Mouse (Mus musculus): ENCODE measurements at regions not wholly inside any gene's neighbourhood (a gene's known extent, or its start where the extent isn't known, plus 50 kb on each side); places are given as distances from the start of the nearest gene placed in this dataset.

GRCm38 (mm10) chr7:71092825-71093224 is 258.5 kb downstream of the Gm10295 start:
- Histone ChIP-seq H3K4me2 (replicated peaks) (no peak overlapping the region), H3K4me1 (no peaks in the 10 kb centered on the region), H3K9me3 (no peaks in the 10 kb centered on the region), H3K36me3 (no peaks in the 10 kb centered on the region), H3K27me3 (no peaks in the 10 kb centered on the region), H3K4me3 (no peak overlapping the region), H3K9ac (replicated peaks) (no peak overlapping the region), H3K27ac (replicated peaks) (no peak overlapping the region)
- ATAC-seq (ENCODE audit: low FRiP score, low read depth): no peak

GRCm38 (mm10) chr7:71092301-71092700 is 259.0 kb downstream of the Gm10295 start:
- no peaks in the 10 kb centered on the region for H3K27me3 ChIP-seq
- ATAC-seq (ENCODE audit: low FRiP score, low read depth): no peak
- H3K36me3 ChIP-seq: no peaks in the 10 kb centered on the region
- H3K4me1 ChIP-seq: no peaks in the 10 kb centered on the region
- no peak overlapping the region for H3K4me3 ChIP-seq
- no peak overlapping the region for H3K9ac ChIP-seq (replicated peaks)
- 80% methylated on average over 3 of the region's 3 CpGs for WGBS
- H3K9me3 ChIP-seq: no peaks in the 10 kb centered on the region
- no peak overlapping the region for H3K4me2 ChIP-seq (replicated peaks)
- H3K27ac ChIP-seq (replicated peaks): no peak overlapping the region

- no peaks in the 10 kb centered on the region for H3K9me3 ChIP-seq
- WGBS: 8% methylated on average over 14 of the region's 14 CpGs
- H3K36me3 ChIP-seq: no peaks in the 10 kb centered on the region
- no peak overlapping the region for H3K27ac ChIP-seq (replicated peaks)
- no peak overlapping the region for H3K9ac ChIP-seq (replicated peaks)
- peak overlapping the region; percentile 32 for H3K4me2 ChIP-seq (replicated peaks)
- H3K4me3 ChIP-seq: no peak overlapping the region
- peaks cover 13% of the 10 kb centered on the region for H3K4me1 ChIP-seq
- no peaks in the 10 kb centered on the region for H3K27me3 ChIP-seq
- peak; percentile 60 for ATAC-seq (ENCODE audit: low FRiP score, low read depth)
Measured at GRCm38 (mm10) chr7:71064446-71065391, 286.6 kb downstream of the Gm10295 start.

GRCm38 (mm10) chr7:71050825-71051224 is 300.5 kb downstream of the Gm10295 start:
- 78% methylated on average over 2 of the region's 2 CpGs for whole genome bisulfite sequencing
- ATAC-seq (ENCODE audit: low FRiP score, low read depth): no peak
- Histone ChIP-seq H3K27ac (replicated peaks) (no peak overlapping the region), H3K4me3 (no peak overlapping the region), H3K9me3 (no peaks in the 10 kb centered on the region), H3K9ac (replicated peaks) (no peak overlapping the region), H3K4me2 (replicated peaks) (no peak overlapping the region), H3K4me1 (no peaks in the 10 kb centered on the region), H3K27me3 (no peaks in the 10 kb centered on the region), H3K36me3 (no peaks in the 10 kb centered on the region)

- Histone ChIP-seq H3K27ac (replicated peaks) (no peak overlapping the region), H3K9ac (replicated peaks) (no peak overlapping the region), H3K4me1 (peaks cover 5% of the 10 kb centered on the region; the same call in 1 of the 2 replicates), H3K36me3 (no peaks in the 10 kb centered on the region), H3K4me2 (replicated peaks) (no peak overlapping the region), H3K27me3 (no peaks in the 10 kb centered on the region; the same call in 1 of the 2 replicates), H3K9me3 (no peaks in the 10 kb centered on the region), H3K4me3 (no peak overlapping the region)
- ATAC-seq (ENCODE audit: low FRiP score, low read depth): no peak
- WGBS: 87% methylated on average over 3 of the region's 3 CpGs
Measured at GRCm38 (mm10) chr7:71047201-71047600, 304.1 kb downstream of the Gm10295 start.

GRCm38 (mm10) chr7:71046596-71046995 is 304.7 kb downstream of the Gm10295 start:
- Histone ChIP-seq H3K27ac (replicated peaks) (no peak overlapping the region), H3K4me3 (no peak overlapping the region), H3K4me2 (replicated peaks) (no peak overlapping the region), H3K9me3 (no peaks in the 10 kb centered on the region), H3K4me1 (peaks cover 5% of the 10 kb centered on the region; the same call in 1 of the 2 replicates), H3K27me3 (no peaks in the 10 kb centered on the region; the same call in 1 of the 2 replicates), H3K9ac (replicated peaks) (no peak overlapping the region), H3K36me3 (no peaks in the 10 kb centered on the region)
- no peak for ATAC-seq (ENCODE audit: low FRiP score, low read depth)
- WGBS: 52% methylated on average over 1 of the region's 1 CpGs

GRCm38 (mm10) chr7:71043789-71044188 is 307.5 kb downstream of the Gm10295 start:
- no peaks in the 10 kb centered on the region for H3K9me3 ChIP-seq
- H3K27ac ChIP-seq (replicated peaks): no peak overlapping the region
- no peaks in the 10 kb centered on the region for H3K36me3 ChIP-seq
- H3K27me3 ChIP-seq: no peaks in the 10 kb centered on the region; the same call in 1 of the 2 replicates
- ATAC-seq (ENCODE audit: low FRiP score, low read depth): no peak
- H3K4me2 ChIP-seq (replicated peaks): no peak overlapping the region
- 79% methylated on average over 5 of the region's 5 CpGs for WGBS
- H3K4me1 ChIP-seq: peaks cover 5% of the 10 kb centered on the region; the same call in 1 of the 2 replicates
- H3K4me3 ChIP-seq: no peak overlapping the region
- no peak overlapping the region for H3K9ac ChIP-seq (replicated peaks)

GRCm38 (mm10) chr7:71043128-71043527 is 308.2 kb downstream of the Gm10295 start:
- H3K4me1 ChIP-seq: peaks cover 5% of the 10 kb centered on the region; the same call in 1 of the 2 replicates
- no peak for ATAC-seq (ENCODE audit: low FRiP score, low read depth)
- no peak overlapping the region for H3K27ac ChIP-seq (replicated peaks)
- 54% methylated on average over 8 of the region's 8 CpGs for WGBS
- no peak overlapping the region for H3K9ac ChIP-seq (replicated peaks)
- H3K9me3 ChIP-seq: no peaks in the 10 kb centered on the region
- H3K4me2 ChIP-seq (replicated peaks): no peak overlapping the region
- H3K36me3 ChIP-seq: no peaks in the 10 kb centered on the region
- H3K4me3 ChIP-seq: no peak overlapping the region
- no peaks in the 10 kb centered on the region; the same call in 1 of the 2 replicates for H3K27me3 ChIP-seq

GRCm38 (mm10) chr7:71041388-71041787 is 309.9 kb downstream of the Gm10295 start:
- no peak overlapping the region for H3K9ac ChIP-seq (replicated peaks)
- 62% methylated on average over 3 of the region's 3 CpGs for WGBS

GRCm38 (mm10) chr7:71040846-71041245 is 310.4 kb downstream of the Gm10295 start:
- Histone ChIP-seq H3K9me3 (no peaks in the 10 kb centered on the region), H3K4me2 (replicated peaks) (no peak overlapping the region), H3K27ac (replicated peaks) (no peak overlapping the region), H3K27me3 (no peaks in the 10 kb centered on the region; the same call in 1 of the 2 replicates), H3K4me1 (peaks cover 5% of the 10 kb centered on the region; the same call in 1 of the 2 replicates), H3K9ac (replicated peaks) (no peak overlapping the region), H3K36me3 (no peaks in the 10 kb centered on the region), H3K4me3 (no peak overlapping the region)
- 88% methylated on average over 3 of the region's 3 CpGs for WGBS
- ATAC-seq (ENCODE audit: low FRiP score, low read depth): no peak

More at GRCm38 (mm10) chr7:71041388-71041787, 309.9 kb downstream of the Gm10295 start:
- Histone ChIP-seq H3K4me3 (no peak overlapping the region), H3K27me3 (no peaks in the 10 kb centered on the region; the same call in 1 of the 2 replicates), H3K4me1 (peaks cover 5% of the 10 kb centered on the region; the same call in 1 of the 2 replicates), H3K27ac (replicated peaks) (no peak overlapping the region), H3K4me2 (replicated peaks) (no peak overlapping the region), H3K36me3 (no peaks in the 10 kb centered on the region), H3K9me3 (no peaks in the 10 kb centered on the region)
- ATAC-seq (ENCODE audit: low FRiP score, low read depth): no peak

GRCm38 (mm10) chr7:71038537-71038936 is 312.7 kb downstream of the Gm10295 start:
- Histone ChIP-seq H3K4me1 (peaks cover 5% of the 10 kb centered on the region; the same call in 1 of the 2 replicates), H3K4me2 (replicated peaks) (no peak overlapping the region), H3K36me3 (no peaks in the 10 kb centered on the region), H3K4me3 (no peak overlapping the region), H3K9ac (replicated peaks) (no peak overlapping the region), H3K27ac (replicated peaks) (no peak overlapping the region), H3K27me3 (no peaks in the 10 kb centered on the region), H3K9me3 (no peaks in the 10 kb centered on the region)
- ATAC-seq (ENCODE audit: low FRiP score, low read depth): no peak
- 87% methylated on average over 5 of the region's 5 CpGs for WGBS

- Histone ChIP-seq H3K4me3 (no peak overlapping the region), H3K27me3 (no peaks in the 10 kb centered on the region), H3K4me1 (no peaks in the 10 kb centered on the region), H3K9me3 (no peaks in the 10 kb centered on the region), H3K4me2 (replicated peaks) (no peak overlapping the region), H3K27ac (replicated peaks) (no peak overlapping the region), H3K9ac (replicated peaks) (no peak overlapping the region), H3K36me3 (no peaks in the 10 kb centered on the region)
- ATAC-seq (ENCODE audit: low FRiP score, low read depth): no peak
- 81% methylated on average over 12 of the region's 12 CpGs for WGBS
Measured at GRCm38 (mm10) chr7:71033121-71033520, 318.2 kb downstream of the Gm10295 start.

All from midbrain, embryonic 12.5 days (tissue).